Mouse (Mus musculus): Measurements from ENCODE around the gene Ms4a4d.
"Not testable (repeated sequence)": the region's sequence is repeated elsewhere in the genome, so short reads cannot be mapped to it uniquely, and the experiment has no call there.

GRCm38 (mm10) chr19:11497300-11497699, 39.3 kb upstream of the Ms4a4d start:
- TF ChIP-seq GATA1, TAL1 (IDR thresholded peaks at IDR 0.05; ENCODE audit: low read length): not testable (repeated sequence)

Data from erythroblast, embryonic 14.5 days (primary cell).